Mouse (Mus musculus) MEL (cell line): ENCODE measurements around the gene Sox15. TPM values are rescaled to one million over a fixed set of nuclear protein-coding genes. Genes with fewer than 3 reads are reported as not detected.
A peak's percentile ranks its signal among the peaks of the same experiment; 100 is the strongest.
"Not testable (repeated sequence)": the region's sequence is repeated elsewhere in the genome, so short reads cannot be mapped to it uniquely, and the experiment has no call there.

Experiments used
- DNase-seq: peaks from one replicate; pipeline ENCODE4 v3.0.0; 2011; ENCODE audit warnings: low read depth, low spot score
- H3K27ac ChIP-seq: 2 replicates; pipeline ENCODE4 v1.5.1; 2012; ENCODE audit warnings: low read depth, mild to moderate bottlenecking, control low read depth, low read length, moderate library complexity; ENCODE audit not compliant: control insufficient read depth
- H3K27me3 ChIP-seq, 2 experiments: fragments of 150-350 bp in 1 of 2; sonication (generic) in 1 of 2; 2 replicates each; pipeline ENCODE4 v1.6.1; 2012; ENCODE audit warnings: low read length in 2 of 2, mild to moderate bottlenecking in 2 of 2, improper control_type of control experiment in 1 of 2, moderate library complexity in 1 of 2; ENCODE audit not compliant: insufficient read depth in 2 of 2, control insufficient read depth in 1 of 2
- H3K36me3 ChIP-seq, 2 experiments: 2 replicates each; pipeline ENCODE4 v1.6.1; 2012 to 2014; ENCODE audit warnings: low read length in 2 of 2, improper control_type of control experiment in 1 of 2, inconsistent platforms in 1 of 2, mild to moderate bottlenecking in 1 of 2; ENCODE audit not compliant: insufficient read depth in 2 of 2, control insufficient read depth in 1 of 2
- H3K4me1 ChIP-seq, 2 experiments: fragments of 150-350 bp in 1 of 2; sonication (generic) in 1 of 2; 2 replicates each; pipeline ENCODE4 v1.6.1; 2012; ENCODE audit warnings: low read length in 2 of 2, improper control_type of control experiment in 1 of 2, mild to moderate bottlenecking in 1 of 2; ENCODE audit not compliant: insufficient read depth in 2 of 2, control insufficient read depth in 1 of 2
- H3K4me3 ChIP-seq, 2 experiments: fragments of 150-350 bp in 1 of 2; sonication (generic) in 1 of 2; 2 replicates each; pipeline ENCODE4 v1.5.1; 2012; ENCODE audit warnings: low read depth in 2 of 2, low read length in 2 of 2, mild to moderate bottlenecking in 2 of 2, moderate library complexity in 2 of 2, control low read depth in 1 of 2, improper control_type of control experiment in 1 of 2; ENCODE audit not compliant: control insufficient read depth in 1 of 2, insufficient read depth in 1 of 2
- H3K79me2 ChIP-seq: 2 replicates; pipeline ENCODE4 v1.6.1; 2012; ENCODE audit warnings: mild to moderate bottlenecking, low read length, moderate library complexity; ENCODE audit not compliant: control insufficient read depth, poor library complexity, insufficient read depth
- H3K9ac ChIP-seq: 2 replicates; pipeline ENCODE4 v1.6.1; 2012; ENCODE audit warnings: low read depth, mild to moderate bottlenecking, control low read depth, low read length, moderate library complexity; ENCODE audit not compliant: control insufficient read depth, poor library complexity, severe bottlenecking
- H3K9me3 ChIP-seq: fragments of 150-350 bp; sonication (generic); replicated peaks from 2 replicates; pipeline ENCODE4 v1.6.1; 2012; ENCODE audit warnings: mild to moderate bottlenecking, low read length, improper control_type of control experiment, moderate library complexity; ENCODE audit not compliant: insufficient read depth
- BHLHE40 ChIP-seq: IDR thresholded peaks from 2 replicates; pipeline ENCODE4 v1.6.1; 2012; ENCODE audit warnings: low read depth, mild to moderate bottlenecking, inconsistent platforms, low read length, improper control_type of control experiment, borderline replicate concordance
- CHD1 ChIP-seq: IDR thresholded peaks from 2 replicates; pipeline ENCODE4 v1.6.1; 2012; ENCODE audit warnings: low read depth, mild to moderate bottlenecking, inconsistent platforms, low read length, improper control_type of control experiment
- CTCF ChIP-seq, 3 experiments: IDR thresholded peaks in 2 of 3; conservative IDR thresholded peaks in 1 of 3; 2 replicates each; pipeline ENCODE4 v1.5.1; 2011 to 2012; ENCODE audit warnings: low read length in 3 of 3, low read depth in 2 of 3, mild to moderate bottlenecking in 2 of 3, improper control_type of control experiment in 1 of 3, inconsistent platforms in 1 of 3, mixed read lengths in 1 of 3, moderate library complexity in 1 of 3; ENCODE audit not compliant: control insufficient read depth in 1 of 3, insufficient read depth in 1 of 3, poor library complexity in 1 of 3, severe bottlenecking in 1 of 3
- ETS1 ChIP-seq: IDR thresholded peaks from 2 replicates; pipeline ENCODE4 v1.6.1; 2012; ENCODE audit warnings: low read depth, mild to moderate bottlenecking, inconsistent platforms, low read length, improper control_type of control experiment, moderate library complexity
- GABPA ChIP-seq: IDR thresholded peaks from 2 replicates; pipeline ENCODE4 v1.6.1; 2012; ENCODE audit warnings: low read depth, mild to moderate bottlenecking, inconsistent platforms, low read length, improper control_type of control experiment, moderate library complexity
- JUND ChIP-seq: IDR thresholded peaks from 2 replicates; pipeline ENCODE4 v1.6.1; 2011; ENCODE audit warnings: low read depth, mild to moderate bottlenecking, improper control_type of control experiment, low read length
- MAX ChIP-seq: IDR thresholded peaks from 2 replicates; pipeline ENCODE4 v1.6.1; 2011; ENCODE audit warnings: low read length, improper control_type of control experiment
- MEF2A ChIP-seq: IDR thresholded peaks from 2 replicates; pipeline ENCODE4 v1.6.1; 2014; ENCODE audit warnings: low read depth, mild to moderate bottlenecking, inconsistent platforms, low read length, improper control_type of control experiment; ENCODE audit not compliant: poor library complexity, insufficient replicate concordance, severe bottlenecking; ENCODE audit errors: extremely low read depth
- MYC ChIP-seq: IDR thresholded peaks from 2 replicates; pipeline ENCODE4 v1.6.1; 2011; ENCODE audit warnings: low read depth, mild to moderate bottlenecking, low read length, improper control_type of control experiment, moderate library complexity
- NELFE ChIP-seq: IDR thresholded peaks from 2 replicates; pipeline ENCODE4 v1.6.1; 2011; ENCODE audit warnings: low read depth, low read length, improper control_type of control experiment
- POLR2A ChIP-seq, 2 experiments: IDR thresholded peaks; 2 replicates each; pipeline ENCODE4 v1.6.1; 2011 to 2012; ENCODE audit warnings: low read length in 2 of 2, mild to moderate bottlenecking in 2 of 2, control low read depth in 1 of 2, improper control_type of control experiment in 1 of 2, low read depth in 1 of 2, moderate library complexity in 1 of 2; ENCODE audit not compliant: control insufficient read depth in 1 of 2, insufficient read depth in 1 of 2, poor library complexity in 1 of 2
- RAD21 ChIP-seq: IDR thresholded peaks from 2 replicates; pipeline ENCODE4 v1.6.1; 2011; ENCODE audit warnings: mild to moderate bottlenecking, low read depth, low read length, improper control_type of control experiment
- RCOR1 ChIP-seq: IDR thresholded peaks from 2 replicates; pipeline ENCODE4 v1.6.1; 2012; ENCODE audit warnings: low read depth, mild to moderate bottlenecking, inconsistent platforms, low read length, improper control_type of control experiment
- TAL1 ChIP-seq: IDR thresholded peaks from 2 replicates; pipeline ENCODE4 v1.6.1; 2012; ENCODE audit warnings: mild to moderate bottlenecking, inconsistent platforms, low read length, moderate library complexity, mixed read lengths
- TBP ChIP-seq: IDR thresholded peaks from 2 replicates; pipeline ENCODE4 v1.8.0; 2011; ENCODE audit warnings: low read depth, low read length, improper control_type of control experiment
- USF2 ChIP-seq, 2 experiments: IDR thresholded peaks; 2 replicates each; pipeline ENCODE4 v1.6.1; 2011 to 2012; ENCODE audit warnings: improper control_type of control experiment in 2 of 2, low read length in 2 of 2, borderline replicate concordance in 1 of 2, inconsistent platforms in 1 of 2, low read depth in 1 of 2, mild to moderate bottlenecking in 1 of 2; ENCODE audit not compliant: insufficient read depth in 1 of 2
- ZMIZ1 ChIP-seq: IDR thresholded peaks from 2 replicates; pipeline ENCODE4 v1.6.1; 2012; ENCODE audit warnings: low read depth, mild to moderate bottlenecking, inconsistent platforms, low read length, improper control_type of control experiment, moderate library complexity
- ZNF384 ChIP-seq: IDR thresholded peaks from 2 replicates; pipeline ENCODE4 v1.6.1; 2012; ENCODE audit warnings: low read depth, mild to moderate bottlenecking, inconsistent platforms, low read length, improper control_type of control experiment
- polyA plus RNA-seq, 2 experiments: library from polyadenylated mRNA; stranded (reverse) in 1 of 2; unstranded in 1 of 2; fragments of >175 nt in 1 of 2; fragments of >200 nt in 1 of 2; gene quantifications; 2 replicates each; pipeline versions ENCODE4 v1.2.1 to v1.2.4; 2012; ENCODE audit warnings: low replicate concordance in 2 of 2, low read depth in 1 of 2; ENCODE audit not compliant: insufficient read length in 2 of 2, insufficient read depth in 1 of 2, missing spikeins in 1 of 2
- total RNA-seq: library from RNA; depleted of rRNA; stranded (reverse); fragments of 300-350 nt; gene quantifications from 2 replicates; pipeline ENCODE4 v1.2.3, GENCODE M21; 2012

Sox15 gene
- total and polyA plus RNA-seq, 3 experiments = 0.11 TPM; not detected in 2

- H3K79me2 ChIP-seq, H3K9ac ChIP-seq, H3K27ac ChIP-seq, H3K27me3 ChIP-seq, H3K9me3 ChIP-seq: not testable (repeated sequence)
- Histone ChIP-seq H3K4me1 (peaks cover 11 to 14% of the 10 kb centered on the region in 2 experiments), H3K36me3 (peaks cover 0 to 12% of the 10 kb centered on the region in 2 experiments; a peak in 2 of 4 replicates), H3K4me3 (peak overlapping the region in 1 of 2 experiments; percentile 45; a peak in 1 of 4 replicates)
- DNase-seq = peak; percentile 48
- peak; percentile 74; the same call in 1 of the 2 replicates for TF ChIP-seq ZNF384
- peak; percentile 65 for TF ChIP-seq TBP
Measured at GRCm38 (mm10) chr11:69614257-69614588, 40.9 kb upstream of the Sox15 start.

- no peak for DNase-seq
- H3K9me3 ChIP-seq = no peaks in the 10 kb centered on the region
- no peak overlapping the region for H3K4me3 ChIP-seq
- peaks cover 1 to 3% of the 10 kb centered on the region in 2 experiments; a peak in 1 of 4 replicates for H3K27me3 ChIP-seq
- TF ChIP-seq MEF2A (no peak), CTCF (IDR thresholded peaks at IDR 0.05 in 2 of 3, conservative IDR thresholded peaks at IDR 0.05 in 1 of 3; ENCODE audit: control insufficient read depth in 1 of 3, insufficient read depth in 1 of 3, low read depth in 2 of 3, low read length in 3 of 3, poor library complexity in 1 of 3, severe bottlenecking in 1 of 3) (no peak), RCOR1 (no peak), MAX (no peak), TBP (no peak), NELFE (no peak), MYC (no peak), JUND (no peak), USF2 (IDR thresholded peaks at IDR 0.05; ENCODE audit: borderline replicate concordance in 1 of 2, insufficient read depth in 1 of 2, low read depth in 1 of 2, low read length in 2 of 2) (no peak), BHLHE40 (no peak), GABPA (no peak), TAL1 (no peak), CHD1 (no peak), ZMIZ1 (no peak), POLR2A (IDR thresholded peaks at IDR 0.05; ENCODE audit: control insufficient read depth in 1 of 2, insufficient read depth in 1 of 2, low read depth in 1 of 2, low read length in 2 of 2, poor library complexity in 1 of 2) (no peak), RAD21 (no peak), ETS1 (no peak)
- H3K36me3 ChIP-seq = peaks cover 0 to 10% of the 10 kb centered on the region in 2 experiments; a peak in 2 of 4 replicates
- H3K27ac ChIP-seq = no peak overlapping the region
- no peak overlapping the region for H3K9ac ChIP-seq
- H3K4me1 ChIP-seq = peaks cover 6 to 16% of the 10 kb centered on the region in 2 experiments
- H3K79me2 ChIP-seq = no peaks in the 10 kb centered on the region
Measured at GRCm38 (mm10) chr11:69616781-69617180, 38.3 kb upstream of the Sox15 start.
